Mouse (Mus musculus): ENCODE data around the gene Gfra1.
A peak's percentile ranks its signal among the peaks of the same experiment; 100 is the strongest.

Gfra1 gene

DNA sequence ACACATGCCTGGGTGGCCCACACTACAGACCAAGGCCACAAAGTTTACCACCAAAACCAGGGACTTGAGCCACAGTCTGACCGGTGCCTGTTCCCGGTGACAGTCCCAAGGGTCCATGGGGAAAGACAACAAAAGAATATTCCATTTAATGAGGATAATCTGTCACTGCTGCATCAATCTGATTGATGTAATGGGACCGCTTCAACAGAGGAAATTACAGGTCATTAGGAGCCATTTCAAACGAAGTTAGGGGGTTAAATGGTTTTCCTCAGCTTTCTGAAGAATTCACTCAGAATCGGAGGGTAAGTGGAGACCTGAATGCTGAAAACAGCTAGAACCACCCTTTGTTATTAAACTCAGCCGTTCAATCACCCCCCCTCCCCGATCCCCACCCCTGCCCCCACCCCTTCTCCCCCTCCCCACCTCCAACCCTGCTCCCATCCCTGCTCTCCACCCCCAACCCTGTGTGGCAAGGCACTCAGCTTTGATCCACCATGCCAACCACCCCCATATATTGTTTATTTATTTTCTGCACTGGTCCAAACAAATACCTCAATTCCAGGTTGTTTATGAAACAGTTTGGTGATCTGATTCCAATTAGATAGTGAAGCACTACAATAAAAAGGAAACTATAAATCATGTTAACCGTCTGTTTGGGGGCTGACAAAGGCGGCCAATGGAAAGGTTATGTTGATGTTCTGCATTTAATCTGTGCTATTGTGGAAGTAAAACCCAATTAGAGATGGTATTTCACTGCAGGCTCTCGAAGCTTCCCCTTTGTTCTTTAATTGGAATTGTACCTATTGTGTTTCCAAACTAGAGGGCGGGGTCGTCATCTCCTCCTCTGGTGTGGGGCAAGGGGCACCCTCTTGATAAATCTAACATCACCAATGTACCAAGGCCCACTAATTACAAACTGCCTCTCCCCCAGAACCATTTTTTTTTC lies 119.9 kb downstream of the Gfra1 start:
- no peak for DNase-seq (ENCODE audit: low read depth in 2 of 2, low spot score in 2 of 2)

- no peak for DNase-seq (ENCODE audit: low read depth in 2 of 2, low spot score in 2 of 2)
Observed at GRCm38 (mm10) chr19:58329305-58329704, 126.4 kb downstream of the Gfra1 start.

- DNase-seq (ENCODE audit: low read depth in 2 of 2, low spot score in 2 of 2), result no peak
Observed at GRCm38 (mm10) chr19:58328014-58328413, 127.7 kb downstream of the Gfra1 start.

DNA sequence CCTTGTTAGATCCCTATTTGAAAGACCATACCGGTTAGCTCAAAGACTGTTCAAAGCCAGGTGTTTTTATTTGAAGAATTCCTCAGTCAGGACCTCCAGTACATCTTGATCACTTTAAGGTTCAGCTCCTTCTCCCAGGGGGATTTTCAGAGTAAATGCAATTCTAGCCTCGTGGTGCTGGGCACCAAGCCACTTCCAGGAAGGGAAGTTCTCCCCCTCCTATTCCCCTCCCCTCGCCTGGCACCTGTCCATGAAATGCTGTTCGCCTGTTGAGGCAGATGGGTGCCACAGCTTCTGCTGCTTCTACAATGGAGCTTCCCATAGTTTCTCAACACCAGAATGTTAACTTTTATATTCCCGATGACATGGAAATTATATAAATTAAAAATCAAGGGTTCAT lies 139.2 kb downstream of the Gfra1 start:
- no peak for DNase-seq (ENCODE audit: low read depth in 2 of 2, low spot score in 2 of 2)

GRCm38 (mm10) chr19:58315681-58316080 lies 140.0 kb downstream of the Gfra1 start:
- DNase-seq (ENCODE audit: low read depth in 2 of 2, low spot score in 2 of 2), result no peak

DNA sequence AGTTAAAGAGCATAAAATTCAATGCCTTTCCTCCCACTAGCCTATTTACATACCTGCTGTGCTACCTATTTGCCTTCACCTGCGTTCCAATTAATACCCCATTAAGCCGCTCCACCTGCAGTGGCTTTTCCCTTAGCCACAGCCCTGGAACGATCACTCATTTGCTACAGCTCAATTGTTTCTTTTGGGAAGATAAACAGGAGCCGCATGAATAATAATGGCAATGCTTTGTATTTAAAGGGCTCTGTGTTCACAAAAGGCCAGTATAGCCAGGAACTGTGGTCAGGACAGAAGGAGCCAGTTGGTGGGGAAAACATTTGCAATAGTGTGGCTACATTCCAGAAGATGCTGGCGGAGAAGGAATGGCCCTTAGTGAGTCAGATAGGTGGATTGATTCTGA lies 141.1 kb downstream of the Gfra1 start:
- no peak for DNase-seq (ENCODE audit: low read depth in 2 of 2, low spot score in 2 of 2)

DNA sequence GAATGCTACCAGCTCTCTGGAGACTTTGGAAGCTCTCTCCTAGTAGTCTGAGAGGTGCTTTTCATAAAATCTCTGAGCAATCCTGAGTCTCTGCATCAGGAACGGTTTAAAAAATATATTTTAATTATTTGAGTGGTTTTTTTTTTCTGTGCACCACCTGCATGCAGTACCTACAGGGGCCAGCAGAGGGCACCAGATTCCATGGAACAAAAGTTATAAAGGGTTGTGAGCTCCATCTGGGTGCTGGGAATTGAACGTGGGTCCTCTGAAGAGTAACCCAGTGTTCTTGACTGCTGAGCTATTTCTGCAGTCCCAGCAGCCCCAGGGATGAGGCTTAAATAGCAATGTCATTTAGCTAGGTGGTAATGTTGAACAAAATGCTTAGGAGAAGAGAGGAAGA lies 141.9 kb downstream of the Gfra1 start:
- DNase-seq (ENCODE audit: low read depth in 2 of 2, low spot score in 2 of 2), result peak in 1 of 2 experiments; percentile 2

DNA sequence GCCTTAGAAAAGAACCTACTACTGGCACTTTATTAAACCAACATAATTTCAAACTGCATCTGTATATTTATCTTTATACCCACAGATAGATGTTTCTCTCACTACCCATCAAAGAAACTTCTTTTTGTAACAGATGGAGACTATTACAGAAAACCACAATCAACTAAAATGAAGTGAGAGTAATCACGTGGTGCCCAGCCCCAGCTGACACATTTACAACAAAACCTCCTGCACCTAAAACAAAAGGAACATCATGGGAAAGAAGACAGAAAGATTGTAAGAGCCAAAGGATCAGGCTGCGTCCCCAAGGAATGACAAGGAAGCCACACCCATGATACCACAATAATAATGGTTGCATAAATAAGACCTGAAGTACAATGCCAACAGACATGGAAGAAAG lies 143.2 kb downstream of the Gfra1 start:
- no peak for DNase-seq (ENCODE audit: low read depth in 2 of 2, low spot score in 2 of 2)

DNA sequence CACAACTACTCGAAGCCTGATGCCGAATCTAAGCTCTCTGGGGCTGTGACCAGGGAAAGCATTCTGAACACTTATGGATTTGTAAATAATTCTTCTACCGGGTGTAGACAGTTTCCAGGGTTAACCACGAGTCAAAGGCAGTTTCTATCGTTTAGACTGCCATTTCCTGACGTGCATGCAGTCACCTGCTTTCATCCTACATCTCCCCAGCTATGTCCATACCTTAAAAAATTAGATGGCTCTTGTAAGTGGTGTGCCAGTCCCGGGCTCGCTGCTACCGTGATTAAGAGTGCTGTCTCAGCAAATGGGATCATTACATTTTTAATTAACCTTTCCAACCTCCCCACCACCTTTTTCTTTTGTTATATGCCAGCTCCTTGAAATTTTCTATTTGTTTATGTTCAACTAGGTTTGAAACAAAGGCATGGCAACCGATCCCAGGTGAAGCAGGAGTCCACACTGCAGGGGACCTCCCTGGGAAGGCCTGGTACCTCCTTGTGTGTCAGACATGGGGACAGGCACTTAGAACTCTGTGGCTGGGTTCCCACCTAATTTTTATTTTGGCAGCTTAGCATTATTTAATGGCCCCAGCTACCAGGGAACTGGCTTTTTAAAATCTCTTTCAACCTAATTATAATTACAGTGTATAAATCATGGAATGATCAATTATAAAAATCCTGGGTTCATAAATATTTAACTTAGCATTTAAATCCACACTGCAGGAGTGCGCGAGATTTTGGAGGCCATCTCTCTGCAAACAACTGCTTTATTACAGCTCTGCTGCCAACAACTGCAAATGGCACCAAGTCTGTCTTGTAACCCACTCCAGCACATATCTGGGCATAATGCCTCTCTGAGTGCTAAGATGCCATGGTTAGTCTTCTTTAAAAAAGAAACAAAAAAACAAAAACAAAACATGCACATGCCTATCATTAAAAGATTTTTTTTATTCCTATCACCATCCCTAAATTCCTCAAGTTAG lies 145.1 kb downstream of the Gfra1 start:
- no peak for DNase-seq (ENCODE audit: low read depth in 2 of 2, low spot score in 2 of 2)

DNA sequence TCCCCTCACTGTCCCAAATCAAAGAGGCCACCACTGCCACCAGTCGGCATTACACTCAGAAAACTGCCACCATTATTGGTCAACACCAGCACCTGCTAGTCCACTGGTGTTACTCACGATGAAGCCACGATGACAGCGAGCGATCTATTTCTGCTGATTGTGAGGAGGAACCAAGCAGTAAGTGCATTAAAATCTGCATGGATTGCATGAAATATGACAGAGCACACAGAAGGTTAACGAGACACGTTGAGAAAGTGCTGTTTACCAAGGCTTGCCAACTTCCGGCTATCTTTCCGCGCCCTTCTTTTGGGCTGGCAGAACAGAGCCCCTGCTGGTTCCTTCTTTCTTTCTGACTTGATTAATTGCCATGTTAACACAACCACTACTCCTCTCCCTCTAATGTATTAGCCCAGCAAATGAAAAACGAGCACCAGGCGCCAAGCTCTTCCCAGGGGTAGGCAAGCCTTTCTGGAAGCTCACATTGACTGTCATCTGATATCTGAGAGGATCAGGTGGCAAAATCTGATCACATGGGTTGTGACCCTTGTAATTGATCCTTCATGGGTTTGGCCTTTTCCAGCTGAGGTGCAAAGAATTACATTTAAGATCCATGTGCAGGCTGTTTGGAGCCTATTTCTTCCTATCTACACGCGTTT lies 146.0 kb downstream of the Gfra1 start:
- no peak for DNase-seq (ENCODE audit: low read depth in 2 of 2, low spot score in 2 of 2)

GRCm38 (mm10) chr19:58301105-58301504 lies 154.6 kb downstream of the Gfra1 start:
- DNase-seq (ENCODE audit: low read depth in 2 of 2, low spot score in 2 of 2), result no peak

DNA sequence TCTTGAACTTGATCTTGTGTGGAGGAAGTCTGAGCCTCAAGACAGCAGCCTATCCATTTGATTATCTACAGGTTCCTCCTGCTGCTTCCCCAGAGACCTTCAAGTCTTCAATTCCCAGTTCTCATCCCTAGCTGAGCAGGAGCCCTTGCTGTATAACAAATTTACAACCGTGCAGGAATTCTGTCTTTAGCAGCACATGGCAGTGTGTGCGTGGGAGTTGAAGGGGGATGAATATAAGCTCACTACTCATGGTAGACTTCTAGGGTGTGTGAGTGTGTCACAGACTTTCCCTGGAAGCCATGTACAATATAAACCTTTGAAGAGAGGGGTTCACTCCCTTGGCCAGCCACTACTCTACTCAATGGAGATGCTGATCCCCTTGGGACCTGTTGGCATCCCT lies 157.8 kb downstream of the Gfra1 start:
- DNase-seq (ENCODE audit: low read depth in 2 of 2, low spot score in 2 of 2), result no peak

GRCm38 (mm10) chr19:58296842-58297190 lies 158.9 kb downstream of the Gfra1 start:
- DNase-seq (ENCODE audit: low read depth in 2 of 2, low spot score in 2 of 2), result no peak

DNA sequence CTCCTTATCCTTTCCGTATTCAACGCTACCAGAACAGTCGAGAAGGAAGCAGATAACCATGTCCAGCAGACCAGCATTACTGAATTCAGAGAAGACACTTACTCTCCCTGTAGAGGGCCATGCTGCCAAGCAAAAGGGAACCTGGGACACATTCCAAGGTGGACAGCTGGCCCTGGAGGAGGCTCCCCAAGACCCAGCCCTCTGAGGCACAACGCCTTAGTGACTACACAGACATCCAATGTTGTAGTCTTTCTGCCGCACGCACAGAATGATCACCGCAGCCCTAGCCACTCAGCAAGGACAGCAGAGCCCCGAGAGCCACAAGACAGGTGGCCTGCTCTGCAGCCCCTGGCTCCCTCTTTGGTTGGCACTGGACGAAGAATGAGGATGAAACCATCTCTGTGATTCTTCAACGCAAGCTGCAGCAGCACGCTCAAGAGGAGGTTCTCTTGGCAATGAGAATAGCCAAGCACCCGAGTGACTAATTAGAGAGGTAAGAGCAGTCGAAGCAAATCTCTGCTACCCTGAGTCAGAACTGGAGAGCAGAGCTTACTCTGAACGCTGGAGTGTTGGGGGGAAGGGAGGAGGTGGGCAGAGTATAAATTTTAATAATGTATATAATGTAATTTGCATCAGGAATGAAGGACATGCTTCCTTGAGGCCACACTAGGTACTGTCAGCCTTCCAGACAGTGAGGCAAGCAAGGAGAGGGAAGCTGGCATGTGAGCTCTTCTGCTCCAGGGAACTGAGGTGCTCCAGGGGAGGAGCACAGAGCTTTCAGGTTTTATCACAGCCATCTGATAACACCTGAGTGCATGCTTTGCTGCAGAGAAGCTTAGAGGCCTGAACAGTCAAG lies 159.5 kb downstream of the Gfra1 start:
- no peak for DNase-seq (ENCODE audit: low read depth in 2 of 2, low spot score in 2 of 2)

- no peak for DNase-seq (ENCODE audit: low read depth in 2 of 2, low spot score in 2 of 2)
Observed at GRCm38 (mm10) chr19:58288145-58288544, 167.6 kb downstream of the Gfra1 start.

- DNase-seq (ENCODE audit: low read depth in 2 of 2, low spot score in 2 of 2), result no peak
Observed at GRCm38 (mm10) chr19:58275281-58275680, 180.4 kb downstream of the Gfra1 start.

GRCm38 (mm10) chr19:58271815-58272214 lies 183.9 kb downstream of the Gfra1 start:
- no peak for DNase-seq (ENCODE audit: low read depth in 2 of 2, low spot score in 2 of 2)

DNA sequence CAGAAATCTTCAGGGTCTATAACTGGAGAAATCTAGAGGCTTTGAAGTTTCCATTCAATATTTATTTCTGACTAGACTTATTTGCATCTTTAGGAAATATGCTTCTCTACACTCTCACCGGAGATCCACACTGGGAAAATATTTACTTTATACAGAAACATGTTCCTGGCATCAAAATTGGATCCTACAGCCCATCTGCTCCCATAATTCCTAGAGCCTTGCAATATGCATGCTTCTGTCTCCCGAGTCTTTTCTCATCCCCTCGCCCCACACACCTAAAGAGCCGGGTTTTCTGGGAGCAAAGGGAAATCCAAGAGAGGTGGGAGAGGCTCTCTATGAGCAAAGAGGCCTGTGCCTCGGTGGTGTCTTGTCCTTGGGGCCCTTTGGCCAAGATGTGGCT lies 184.9 kb downstream of the Gfra1 start:
- no peak for DNase-seq (ENCODE audit: low read depth in 2 of 2, low spot score in 2 of 2)

DNA sequence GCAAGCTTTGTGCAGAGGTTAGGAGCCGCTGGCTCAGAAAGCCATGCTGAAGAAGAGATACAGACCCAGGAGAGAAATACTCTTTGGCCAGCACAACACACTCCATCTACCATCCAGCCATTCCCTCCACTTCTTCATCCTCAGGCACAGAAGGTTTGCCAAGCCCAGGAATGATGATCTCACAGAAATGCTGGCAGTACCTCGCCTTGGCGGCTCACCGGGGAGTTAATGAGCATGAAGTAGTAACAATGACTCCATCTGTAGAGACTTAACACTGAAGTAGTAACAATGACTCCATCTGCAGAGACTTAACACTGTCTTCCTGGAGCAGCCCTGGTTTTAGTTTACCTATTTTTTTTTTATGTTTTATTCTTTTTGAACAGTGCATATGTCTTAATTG lies 187.2 kb downstream of the Gfra1 start:
- DNase-seq (ENCODE audit: low read depth in 2 of 2, low spot score in 2 of 2), result no peak

DNA sequence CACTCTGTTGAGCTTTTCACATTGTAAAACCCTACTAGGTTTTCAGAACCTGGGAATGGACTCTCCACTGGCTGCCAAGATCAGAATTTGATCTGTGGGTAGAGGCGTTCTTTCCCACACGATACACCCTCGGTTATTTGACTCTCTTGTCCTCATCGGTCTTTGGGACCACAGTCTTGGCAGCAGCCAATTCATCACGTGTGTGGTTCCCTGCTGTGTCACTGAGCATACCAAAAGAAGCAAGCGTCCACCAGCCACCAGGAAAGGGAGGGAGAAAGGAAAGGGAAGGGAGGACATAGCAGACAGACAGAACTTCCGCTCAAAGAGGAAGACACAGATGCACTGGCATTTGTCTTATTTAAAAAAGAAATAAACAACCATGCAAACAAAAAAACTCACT lies 189.1 kb downstream of the Gfra1 start:
- DNase-seq (ENCODE audit: low read depth in 2 of 2, low spot score in 2 of 2), result no peak

All from CD8-positive naive resting alpha-beta T cell, adult 2 months (primary cell).